Mouse (Mus musculus) heart, adult 11 months (tissue): ENCODE measurements around the gene Lims1.

ENCODE experiments used
- DNase-seq: peaks from one replicate; pipeline ENCODE4 v3.0.0; 2022

Gene Lims1

GRCm38 (mm10) chr10:58451575-58451974, 128.3 kb downstream of the Lims1 start:
- DNase-seq = no peak

DNA sequence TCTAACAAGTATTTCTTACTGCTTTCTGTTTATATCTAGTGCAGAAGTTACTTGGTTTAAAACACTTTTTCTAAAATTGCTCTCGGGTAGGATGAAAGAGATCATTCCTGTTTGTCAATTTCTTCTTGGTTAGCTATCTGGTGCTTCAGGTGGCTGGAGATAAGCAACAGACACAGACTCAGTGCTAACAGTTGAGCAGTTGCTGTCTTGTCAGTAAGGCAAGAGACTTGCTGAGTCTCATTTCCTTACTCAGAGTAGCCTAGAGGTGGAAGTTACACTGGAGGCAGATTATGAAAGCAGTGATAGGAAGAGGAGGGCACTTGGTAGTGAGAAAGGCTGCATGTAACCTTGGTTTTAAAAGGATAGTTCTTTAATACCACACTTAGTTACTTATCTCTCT, 128.9 kb downstream of the Lims1 start:
- DNase-seq = no peak

DNA sequence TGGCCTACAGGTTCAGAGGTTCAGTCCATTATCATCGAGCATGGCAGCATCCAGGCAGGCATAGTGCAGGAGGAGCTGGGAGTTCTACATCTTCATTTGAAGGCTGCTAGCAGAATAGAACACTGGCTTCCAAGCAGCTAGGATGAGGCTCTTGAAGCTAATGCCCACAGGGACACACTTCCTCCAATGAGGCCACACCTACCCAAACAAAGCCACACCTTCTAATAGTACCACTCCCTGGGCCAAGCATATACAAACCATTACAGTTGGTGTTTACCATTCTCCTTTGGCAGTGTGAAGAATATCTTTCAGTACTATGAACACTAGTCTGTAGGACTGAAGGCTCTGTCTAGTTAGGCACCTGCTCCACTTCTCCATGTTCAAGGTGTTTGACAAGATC, 136.6 kb downstream of the Lims1 start:
- no peak for DNase-seq
